Mouse (Mus musculus) stomach, postnatal 0 days (tissue): ENCODE results near the gene Cpped1.

Source experiments
- CTCF ChIP-seq: IDR thresholded peaks from 2 replicates; pipeline ENCODE4 v1.5.1; 2016; ENCODE audit warnings: antibody characterized with exemption, low read depth, mild to moderate bottlenecking, moderate library complexity
- EP300 ChIP-seq: optimal IDR thresholded peaks from 2 replicates; pipeline ENCODE3; 2016; ENCODE audit warnings: antibody characterized with exemption

DNA sequence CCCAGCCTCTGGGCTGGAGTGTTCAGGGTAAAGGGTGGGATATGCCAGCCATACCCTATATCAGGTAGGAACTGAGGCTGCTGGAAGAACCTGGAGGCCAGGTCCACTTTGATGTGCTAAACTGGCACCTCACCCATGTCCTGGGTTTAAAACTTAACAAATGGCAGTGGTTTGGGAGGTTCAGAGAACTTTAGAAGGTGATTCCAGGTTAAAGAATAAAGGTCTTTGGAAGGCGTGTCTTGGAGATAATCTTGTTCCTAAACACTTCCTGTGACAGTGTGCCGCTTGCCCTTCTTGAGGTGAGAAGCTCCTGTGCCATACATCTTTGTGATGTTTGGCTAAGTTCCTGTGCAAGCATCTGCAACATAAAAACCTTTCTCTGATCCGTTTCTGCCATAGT is 1.6 kb upstream of the Cpped1 start:
- TF ChIP-seq CTCF (no peak), EP300 (no peak)
